Mouse (Mus musculus): ENCODE measurements around the gene Tcl1b1. TPM values are rescaled to one million over a fixed set of nuclear protein-coding genes. Genes with fewer than 3 reads are reported as not detected.

The Tcl1b1 gene
- polyA plus RNA-seq (2012; rRNA removed; ENCODE audit: low replicate concordance) = not detected in 2 replicates

DNA sequence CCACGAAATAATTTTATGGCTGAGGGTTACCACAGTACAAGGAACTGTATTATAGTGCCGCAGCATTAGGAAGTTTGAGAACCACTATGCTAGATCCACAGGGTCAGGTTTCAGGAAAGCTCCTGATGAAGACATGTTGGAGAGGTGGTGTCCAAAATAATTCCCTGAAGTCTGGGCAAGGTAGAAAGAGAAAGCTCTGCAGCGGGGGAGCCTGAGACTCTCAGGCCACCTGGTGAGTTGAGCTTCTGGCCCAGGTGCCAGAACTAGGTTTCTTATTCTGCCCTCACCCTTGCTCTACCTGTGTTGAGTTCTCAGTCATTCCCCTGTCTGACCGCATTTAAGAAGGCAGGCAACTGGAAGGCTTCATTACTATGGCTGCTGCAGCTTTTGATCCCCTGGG is at the start of gene Tcl1b1:
Gene Tcl1b1, plus strand, starts transcription at position 301 of the 400 bp plus-strand sequence.

GRCm38 (mm10) chr12:105145714-105146113 is 13.8 kb upstream of the Tcl1b1 start, which contains the start of gene Tcl1b2:
Gene Tcl1b2 (plus strand): TSS chr12:105146014.

GRCm38 (mm10) chr12:105176044-105176443 is 16.6 kb downstream of the Tcl1b1 start, which contains the start of gene Tcl1b5:
Gene Tcl1b5 (plus strand): TSS chr12:105176344.

GRCm38 (mm10) chr12:105190743-105191142 is 31.3 kb downstream of the Tcl1b1 start, which contains the start of gene Tcl1b3:
Gene Tcl1b3 (plus strand): TSS chr12:105191043.

DNA sequence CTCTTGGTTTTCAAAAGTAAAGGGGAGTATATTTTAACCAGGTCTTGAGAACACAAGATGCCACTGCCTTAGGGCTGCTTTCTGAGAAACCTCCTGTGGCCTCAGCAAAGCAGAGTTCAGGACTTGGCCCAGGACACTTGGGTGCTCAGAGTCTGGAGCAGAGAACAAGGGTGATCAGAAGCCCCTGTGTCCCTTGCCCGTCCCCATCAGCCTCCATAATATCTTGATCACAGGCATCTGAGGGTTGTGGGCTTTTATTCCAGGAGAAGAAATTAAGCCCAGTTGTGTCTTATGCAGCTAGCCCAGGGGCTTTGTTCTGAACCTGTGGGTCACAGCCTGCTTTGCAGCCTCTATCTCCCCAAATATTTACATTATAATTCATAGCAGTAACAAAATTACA is 42.2 kb downstream of the Tcl1b1 start, which contains the start of gene Tcl1b4:
Gene Tcl1b4, plus strand, starts transcription at position 301 of the 400 bp plus-strand sequence.

Other genes starting within 250 kb of the Tcl1b1 start
- gene Syne3, start 149.9 kb upstream of the Tcl1b1 start, polyA plus RNA-seq (2012; rRNA removed; ENCODE audit: low replicate concordance) = 0.61 and 0.88 TPM in 2 replicates
- gene Glrx5, start 127.0 kb upstream of the Tcl1b1 start, polyA plus RNA-seq (2012; rRNA removed; ENCODE audit: low replicate concordance) = 68.9 and 98.2 TPM in 2 replicates
- not detected in 2 replicates for gene Tcl1b2, start 13.7 kb upstream of the Tcl1b1 start, polyA plus RNA-seq (2012; rRNA removed; ENCODE audit: low replicate concordance)
- gene Tcl1b5, start 16.7 kb downstream of the Tcl1b1 start, polyA plus RNA-seq (2012; rRNA removed; ENCODE audit: low replicate concordance) = not detected in 2 replicates
- not detected in 2 replicates for gene Tcl1b3, start 31.4 kb downstream of the Tcl1b1 start, polyA plus RNA-seq (2012; rRNA removed; ENCODE audit: low replicate concordance)
- not detected in 2 replicates for gene Tcl1b4, start 42.3 kb downstream of the Tcl1b1 start, polyA plus RNA-seq (2012; rRNA removed; ENCODE audit: low replicate concordance)
- not detected in 2 replicates for gene Tcl1, start 63.1 kb downstream of the Tcl1b1 start, polyA plus RNA-seq (2012; rRNA removed; ENCODE audit: low replicate concordance)
- not detected in 2 replicates for gene Tunar, start 174.2 kb downstream of the Tcl1b1 start, polyA plus RNA-seq (2012; rRNA removed; ENCODE audit: low replicate concordance)